Mouse (Mus musculus) cerebellum, postnatal 25 days (tissue): ENCODE data around the gene B4gat1.

Experiments
- DNase-seq, 2 experiments: peaks; one replicate each; pipeline ENCODE4 v3.0.0; 2021; ENCODE audit warnings: mixed read lengths in 2 of 2

Gene B4gat1

GRCm38 (mm10) chr19:5036577-5036976 lies 2.0 kb upstream of the B4gat1 start:
- no peak for DNase-seq

GRCm38 (mm10) chr19:5037678-5038571 lies 701 bp upstream of the B4gat1 start:
- peak; percentile 95 for DNase-seq

GRCm38 (mm10) chr19:5039301-5040114 lies 882 bp downstream of the B4gat1 start:
- peak in 1 of 2 experiments; percentile 64 for DNase-seq

- peak; percentile 90 to 94 for DNase-seq
Measured at GRCm38 (mm10) chr19:5040862-5041523, 2.4 kb downstream of the B4gat1 start, which contains the start of gene Brms1. Brms1 (plus strand) TSS chr19:5041354.

- DNase-seq = no peak
Measured at GRCm38 (mm10) chr19:5041588-5041987, 3.0 kb downstream of the B4gat1 start.

GRCm38 (mm10) chr19:5045531-5045930 lies 6.9 kb downstream of the B4gat1 start:
- DNase-seq = peak in 1 of 2 experiments; percentile 40

GRCm38 (mm10) chr19:5048138-5049056 lies 9.8 kb downstream of the B4gat1 start:
- DNase-seq = peak in 1 of 2 experiments; percentile 42

GRCm38 (mm10) chr19:5049325-5049724 lies 10.7 kb downstream of the B4gat1 start:
- no peak for DNase-seq

GRCm38 (mm10) chr19:5050047-5050905 lies 11.7 kb downstream of the B4gat1 start, which contains the start of gene Rin1:
Rin1 (plus strand) TSS chr19:5050481.
- peak in 1 of 2 experiments; percentile 60 for DNase-seq

GRCm38 (mm10) chr19:5051031-5051430 lies 12.4 kb downstream of the B4gat1 start:
- peak in 1 of 2 experiments; percentile 36 for DNase-seq

- peak; percentile 40 for DNase-seq
Measured at GRCm38 (mm10) chr19:5051515-5051914, 12.9 kb downstream of the B4gat1 start.

- peak; percentile 54 to 63 for DNase-seq
Measured at GRCm38 (mm10) chr19:5052166-5052822, 13.7 kb downstream of the B4gat1 start.

GRCm38 (mm10) chr19:5052853-5053252 lies 14.2 kb downstream of the B4gat1 start:
- peak; percentile 75 to 82 for DNase-seq

GRCm38 (mm10) chr19:5053909-5054308 lies 15.3 kb downstream of the B4gat1 start:
- peak; percentile 76 to 88 for DNase-seq

- DNase-seq = peak in 1 of 2 experiments; percentile 53
Measured at GRCm38 (mm10) chr19:5056251-5056650, 17.6 kb downstream of the B4gat1 start.

GRCm38 (mm10) chr19:5057876-5058775 lies 19.5 kb downstream of the B4gat1 start:
- no peak for DNase-seq

- DNase-seq = no peak
Measured at GRCm38 (mm10) chr19:5058801-5059771, 20.5 kb downstream of the B4gat1 start.
